Mouse (Mus musculus) CH12.LX (cell line): ENCODE measurements around the gene Spp2.

Source experiments
- CHD2 ChIP-seq: IDR thresholded peaks from 2 replicates; pipeline ENCODE4 v1.6.1; 2011; ENCODE audit warnings: low read length, improper control_type of control experiment
- CTCF ChIP-seq, 2 experiments: IDR thresholded peaks in 1 of 2; conservative IDR thresholded peaks in 1 of 2; 2 replicates each; pipeline ENCODE4 v1.5.1; 2011 to 2012; ENCODE audit warnings: low read depth in 2 of 2, low read length in 2 of 2, improper control_type of control experiment in 1 of 2, inconsistent platforms in 1 of 2, mild to moderate bottlenecking in 1 of 2, moderate library complexity in 1 of 2
- EP300 ChIP-seq: IDR thresholded peaks from 2 replicates; pipeline ENCODE4 v1.6.1; 2011; ENCODE audit warnings: low read length, improper control_type of control experiment
- MAX ChIP-seq: IDR thresholded peaks from 2 replicates; pipeline ENCODE4 v1.6.1; 2011; ENCODE audit warnings: low read length, improper control_type of control experiment
- MEF2A ChIP-seq: IDR thresholded peaks from 2 replicates; pipeline ENCODE4 v1.6.1; 2014; ENCODE audit warnings: low read depth, mild to moderate bottlenecking, inconsistent platforms, low read length, improper control_type of control experiment, borderline replicate concordance
- MXI1 ChIP-seq: IDR thresholded peaks from 2 replicates; pipeline ENCODE4 v1.6.1; 2011; ENCODE audit warnings: mild to moderate bottlenecking, low read depth, low read length, improper control_type of control experiment
- NELFE ChIP-seq: IDR thresholded peaks from 2 replicates; pipeline ENCODE4 v1.6.1; 2011; ENCODE audit warnings: low read depth, low read length, improper control_type of control experiment
- POLR2A ChIP-seq: IDR thresholded peaks from 2 replicates; pipeline ENCODE4 v1.6.1; 2011; ENCODE audit warnings: low read depth, mild to moderate bottlenecking, improper control_type of control experiment, low read length
- POLR2AphosphoS2 ChIP-seq: IDR thresholded peaks from 2 replicates; pipeline ENCODE4 v1.6.1; 2011; ENCODE audit warnings: low read depth, low read length, improper control_type of control experiment
- RAD21 ChIP-seq: IDR thresholded peaks from 2 replicates; pipeline ENCODE4 v1.6.1; 2011; ENCODE audit warnings: low read depth, mild to moderate bottlenecking, low read length, improper control_type of control experiment, moderate library complexity
- UBTF ChIP-seq: IDR thresholded peaks from 2 replicates; pipeline ENCODE4 v1.6.1; 2012; ENCODE audit warnings: low read depth, mild to moderate bottlenecking, inconsistent platforms, low read length, improper control_type of control experiment, moderate library complexity
- ZC3H11A ChIP-seq: IDR thresholded peaks from 2 replicates; pipeline ENCODE4 v1.6.1; 2012; ENCODE audit warnings: low read depth, mild to moderate bottlenecking, inconsistent platforms, low read length, improper control_type of control experiment

DNA sequence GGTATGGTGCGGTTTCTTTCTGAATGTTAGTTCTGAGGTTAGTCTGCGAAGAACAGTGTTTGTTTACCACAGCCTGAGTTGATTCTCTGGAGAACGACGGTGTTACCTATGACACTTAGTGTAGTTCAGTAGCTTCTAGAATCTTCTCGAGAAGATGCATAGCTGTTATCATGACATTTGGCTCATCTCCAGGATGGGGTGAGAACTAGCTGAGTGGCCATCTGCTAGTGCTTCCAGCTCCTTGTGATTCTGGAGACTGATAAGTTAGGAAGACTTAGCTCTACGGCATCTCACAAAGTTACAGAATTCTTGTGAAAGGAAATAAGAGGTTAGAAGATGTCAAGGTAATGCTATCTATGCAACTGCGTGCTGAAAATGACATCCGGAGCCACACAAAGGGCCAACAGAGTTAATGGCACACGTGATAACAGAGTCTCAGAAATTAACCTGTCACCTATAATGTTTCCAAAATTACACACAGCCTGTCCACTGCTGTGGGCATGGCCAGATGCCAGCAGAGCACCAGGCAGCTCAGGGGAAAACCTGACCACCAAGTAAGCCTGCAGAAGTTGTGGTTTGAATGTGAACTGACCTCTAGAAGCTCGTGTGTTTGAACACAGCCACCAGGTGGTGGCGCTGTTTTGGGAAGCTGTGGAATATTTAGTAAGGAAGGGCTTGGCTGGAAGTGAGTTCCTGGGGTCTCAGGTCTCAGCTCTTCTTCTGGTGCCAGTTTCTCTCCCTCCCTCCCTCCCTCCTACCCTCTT, 39.7 kb upstream of the Spp2 start:
- TF ChIP-seq NELFE: no peak
- TF ChIP-seq CHD2: no peak
- TF ChIP-seq EP300: no peak
- TF ChIP-seq RAD21: no peak
- TF ChIP-seq CTCF (conservative IDR thresholded peaks at IDR 0.05 in 1 of 2, IDR thresholded peaks at IDR 0.05 in 1 of 2; ENCODE audit: low read depth in 2 of 2, low read length in 2 of 2): peak in 1 of 2 experiments; percentile 18; a peak in 2 of 4 replicates
- no peak for TF ChIP-seq ZC3H11A
- TF ChIP-seq UBTF: no peak
- TF ChIP-seq MAX: no peak
- no peak for TF ChIP-seq MEF2A
- no peak for TF ChIP-seq MXI1
- no peak for TF ChIP-seq POLR2A
- TF ChIP-seq POLR2AphosphoS2: no peak
